Mouse (Mus musculus) ES-Bruce4 (cell line): ENCODE results near the gene Zer1. TPM values are rescaled to one million over a fixed set of nuclear protein-coding genes. Genes with fewer than 3 reads are reported as not detected.

Source experiments
- H3K27ac ChIP-seq: 2 replicates; pipeline ENCODE4 v1.5.1; 2012; ENCODE audit warnings: low read length, inconsistent platforms; ENCODE audit not compliant: insufficient read depth
- H3K27me3 ChIP-seq: 2 replicates; pipeline ENCODE4 v1.6.1; 2012; ENCODE audit warnings: mild to moderate bottlenecking, low read length, inconsistent platforms; ENCODE audit not compliant: control insufficient read depth, poor library complexity, insufficient read depth, severe bottlenecking
- H3K36me3 ChIP-seq: 2 replicates; pipeline ENCODE4 v1.6.1; 2012; ENCODE audit warnings: inconsistent platforms, mild to moderate bottlenecking, low read length, moderate library complexity; ENCODE audit not compliant: control insufficient read depth, poor library complexity, insufficient read depth, severe bottlenecking
- H3K4me1 ChIP-seq: one replicate; pipeline ENCODE4 v1.8.1; 2011; ENCODE audit warnings: low read length; ENCODE audit not compliant: control insufficient read depth, insufficient read depth
- H3K4me3 ChIP-seq: 2 replicates; pipeline ENCODE4 v1.5.1; 2011; ENCODE audit warnings: low read depth, mild to moderate bottlenecking, low read length
- H3K9ac ChIP-seq: 2 replicates; pipeline ENCODE4 v1.6.1; 2012; ENCODE audit warnings: low read depth, mild to moderate bottlenecking, inconsistent platforms; ENCODE audit not compliant: poor library complexity, severe bottlenecking
- H3K9me3 ChIP-seq: replicated peaks from 2 replicates; pipeline ENCODE4 v1.6.1; 2012; ENCODE audit warnings: mild to moderate bottlenecking, low read length, inconsistent platforms; ENCODE audit not compliant: control insufficient read depth, poor library complexity, insufficient read depth, severe bottlenecking
- CTCF ChIP-seq: IDR thresholded peaks from one replicate; pipeline ENCODE4 v1.8.1; 2011; ENCODE audit warnings: low read depth, low read length
- EP300 ChIP-seq: IDR thresholded peaks from 2 replicates; pipeline ENCODE4 v1.6.1; 2011; ENCODE audit warnings: low read depth, low read length; ENCODE audit not compliant: insufficient read depth
- POLR2A ChIP-seq: IDR thresholded peaks from one replicate; pipeline ENCODE4 v1.8.1; 2011; ENCODE audit warnings: low read length; ENCODE audit not compliant: insufficient read depth
- polyA plus RNA-seq: library from polyadenylated mRNA; stranded (reverse); fragments of >200 nt; gene quantifications from 2 replicates; pipeline ENCODE4 v1.2.4, GENCODE M21; 2011; ENCODE audit warnings: low read depth; ENCODE audit not compliant: missing spikeins, insufficient read depth, insufficient read length

Gene Zer1
- polyA plus RNA-seq, 1 experiment = 33.8 TPM

GRCm38 (mm10) chr2:30120269-30120668 is 4.1 kb downstream of the Zer1 start:
- no peaks in the 10 kb centered on the region for H3K9me3 ChIP-seq
- TF ChIP-seq POLR2A = no peak
- no peak for TF ChIP-seq CTCF
- TF ChIP-seq EP300 = no peak
- peak overlapping the region; percentile 29; the same call in 1 of the 2 replicates for H3K27ac ChIP-seq
- H3K36me3 ChIP-seq = no peaks in the 10 kb centered on the region
- no peak overlapping the region for H3K9ac ChIP-seq
- H3K4me1 ChIP-seq = peaks cover 6% of the 10 kb centered on the region
- H3K27me3 ChIP-seq = no peaks in the 10 kb centered on the region
- no peak overlapping the region for H3K4me3 ChIP-seq

DNA sequence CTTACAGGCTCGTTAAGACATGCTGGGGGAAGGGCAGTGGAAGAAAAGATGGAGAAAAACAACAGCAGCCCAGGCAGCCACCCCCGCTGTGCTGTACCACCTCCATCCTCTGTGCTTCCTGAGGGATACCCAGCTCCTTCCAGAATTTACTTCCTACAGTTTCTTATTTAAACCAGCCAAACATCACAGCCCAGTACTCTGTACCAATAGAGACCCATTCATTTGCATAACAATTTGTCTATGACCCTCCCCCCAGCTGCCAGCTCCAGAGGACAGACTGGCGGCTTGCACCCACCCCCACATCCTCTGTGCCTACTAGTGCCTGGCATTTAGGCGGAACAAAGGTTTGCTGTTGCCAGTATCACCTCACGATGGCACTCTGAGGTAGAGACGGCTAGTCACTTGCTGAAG is 4.7 kb downstream of the Zer1 start:
- peaks cover 6% of the 10 kb centered on the region for H3K4me1 ChIP-seq
- no peaks in the 10 kb centered on the region for H3K36me3 ChIP-seq
- H3K27me3 ChIP-seq = no peaks in the 10 kb centered on the region
- no peaks in the 10 kb centered on the region for H3K9me3 ChIP-seq
- TF ChIP-seq CTCF (no peak), EP300 (0 out of 2 replicates have a peak, but pooled peaks have one; percentile 40)
- H3K27ac ChIP-seq = peak overlapping the region; percentile 51; the same call in 1 of the 2 replicates
- H3K9ac ChIP-seq = no peak overlapping the region
- H3K4me3 ChIP-seq = no peak overlapping the region

GRCm38 (mm10) chr2:30112564-30112963 is 11.8 kb downstream of the Zer1 start:
- Histone ChIP-seq H3K4me3 (no peak overlapping the region), H3K4me1 (no peaks in the 10 kb centered on the region), H3K27me3 (no peaks in the 10 kb centered on the region), H3K36me3 (peaks cover 6% of the 10 kb centered on the region), H3K9ac (no peak overlapping the region), H3K27ac (no peak overlapping the region), H3K9me3 (no peaks in the 10 kb centered on the region)
- TF ChIP-seq POLR2A (no peak), EP300 (no peak), CTCF (no peak)

DNA sequence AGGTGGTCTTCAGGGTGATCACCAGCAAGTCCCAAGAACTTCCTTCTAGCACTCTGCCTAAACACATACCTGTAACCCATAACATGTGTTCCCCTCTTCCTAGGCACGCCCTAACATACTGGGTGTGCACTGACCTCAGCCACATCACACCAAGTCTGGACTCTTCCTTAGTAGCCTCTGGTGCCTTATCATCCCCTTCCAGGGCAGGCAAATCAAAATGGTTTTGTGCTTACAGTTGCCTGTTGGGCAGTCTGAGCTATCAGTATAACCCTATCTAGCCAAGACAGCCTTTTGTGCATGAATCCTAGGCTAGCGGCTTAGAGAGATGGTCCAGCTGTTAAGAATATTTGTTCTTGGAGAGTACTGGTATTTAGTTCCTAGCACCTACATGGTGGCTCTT is 12.9 kb downstream of the Zer1 start:
- H3K9ac ChIP-seq = no peak overlapping the region
- H3K9me3 ChIP-seq = no peaks in the 10 kb centered on the region
- H3K4me3 ChIP-seq = no peak overlapping the region
- no peak overlapping the region for H3K27ac ChIP-seq
- H3K36me3 ChIP-seq = peaks cover 6% of the 10 kb centered on the region
- H3K27me3 ChIP-seq = no peaks in the 10 kb centered on the region
- TF ChIP-seq CTCF = no peak
- no peak for TF ChIP-seq POLR2A
- no peak for TF ChIP-seq EP300
- no peaks in the 10 kb centered on the region for H3K4me1 ChIP-seq

DNA sequence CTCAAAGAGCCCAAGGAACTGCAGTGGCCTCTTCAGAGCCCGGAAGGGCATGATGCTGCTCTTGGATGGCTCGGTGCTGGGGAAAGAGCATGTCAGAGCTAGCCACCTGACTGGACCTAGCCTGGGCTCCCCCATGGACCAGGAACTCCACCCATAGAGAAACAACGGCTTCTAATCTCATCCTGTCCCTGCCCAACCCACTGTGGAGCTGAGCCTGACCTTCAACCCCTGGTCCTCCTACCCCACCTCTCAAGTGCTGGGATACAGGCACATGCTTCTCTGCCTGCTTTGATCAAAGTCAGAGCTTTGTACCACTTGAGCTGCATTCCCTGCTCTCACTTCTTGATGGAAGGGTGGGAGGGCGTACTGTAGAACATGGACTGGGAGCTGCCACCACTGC is 16.1 kb downstream of the Zer1 start:
- Histone ChIP-seq H3K9me3 (no peaks in the 10 kb centered on the region), H3K4me3 (no peak overlapping the region), H3K27ac (no peak overlapping the region), H3K9ac (no peak overlapping the region), H3K4me1 (no peaks in the 10 kb centered on the region), H3K27me3 (no peaks in the 10 kb centered on the region), H3K36me3 (peaks cover 6% of the 10 kb centered on the region)
- TF ChIP-seq CTCF = no peak
- TF ChIP-seq EP300 = no peak
- no peak for TF ChIP-seq POLR2A

DNA sequence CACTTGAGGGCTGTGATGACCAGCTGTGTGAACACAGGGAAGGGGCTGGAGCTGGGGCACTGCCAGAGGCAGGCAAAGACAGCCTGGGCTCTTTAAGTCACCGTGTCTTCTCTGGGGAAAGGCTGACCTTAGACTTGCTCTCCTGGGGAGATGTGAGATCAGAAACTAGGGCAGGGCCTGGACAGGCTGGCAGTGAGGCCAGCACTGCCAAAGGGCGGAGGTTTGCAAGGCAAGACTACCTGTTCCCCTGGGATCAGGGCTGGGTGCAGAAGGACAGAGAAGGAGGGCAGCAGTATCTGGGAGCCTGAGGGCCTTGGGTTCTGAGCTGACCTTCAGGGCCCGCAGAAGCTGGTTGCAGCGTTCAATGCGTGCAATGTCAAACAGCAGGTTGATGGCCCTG is 16.7 kb downstream of the Zer1 start:
- H3K27ac ChIP-seq = no peak overlapping the region
- peaks cover 7% of the 10 kb centered on the region for H3K36me3 ChIP-seq
- TF ChIP-seq POLR2A = no peak
- TF ChIP-seq CTCF = no peak
- no peak for TF ChIP-seq EP300
- H3K4me3 ChIP-seq = no peak overlapping the region
- H3K27me3 ChIP-seq = no peaks in the 10 kb centered on the region
- no peaks in the 10 kb centered on the region for H3K9me3 ChIP-seq
- H3K9ac ChIP-seq = no peak overlapping the region
- no peaks in the 10 kb centered on the region for H3K4me1 ChIP-seq

- no peak overlapping the region for H3K9ac ChIP-seq
- H3K9me3 ChIP-seq = no peaks in the 10 kb centered on the region
- peaks cover 9% of the 10 kb centered on the region for H3K36me3 ChIP-seq
- H3K27me3 ChIP-seq = no peaks in the 10 kb centered on the region
- no peak overlapping the region for H3K4me3 ChIP-seq
- H3K27ac ChIP-seq = no peak overlapping the region; the same call in 1 of the 2 replicates
- TF ChIP-seq CTCF = peak; percentile 89
- TF ChIP-seq EP300 = no peak
- no peaks in the 10 kb centered on the region for H3K4me1 ChIP-seq
Observed at GRCm38 (mm10) chr2:30106364-30106763, 18.0 kb downstream of the Zer1 start.
